Mouse (Mus musculus): ENCODE data around the gene Dapk3. TPM values are rescaled to one million over a fixed set of nuclear protein-coding genes. Genes with fewer than 3 reads are reported as not detected.
"Not testable (repeated sequence)": the region's sequence is repeated elsewhere in the genome, so short reads cannot be mapped to it uniquely, and the experiment has no call there.

Dapk3 gene
- polyA plus RNA-seq, 1 experiment from 2014 or later, result 41.7 TPM

- ATAC-seq, result peak; percentile 16; the same call in 1 of the 2 replicates
- Histone ChIP-seq H3K27me3 (replicated peaks) (no peaks in the 10 kb centered on the region), H3K4me2 (no peak overlapping the region), H3K27ac (peak overlapping the region; percentile 64), H3K9me3 (replicated peaks) (no peaks in the 10 kb centered on the region), H3K36me3 (peaks cover 94% of the 10 kb centered on the region), H3K4me1 (peaks cover 24% of the 10 kb centered on the region), H3K4me3 (no peak overlapping the region), H3K9ac (no peak overlapping the region)
- WGBS (ENCODE audit: insufficient replicate concordance), result 51% methylated on average over 12 of the region's 12 CpGs
Observed at GRCm38 (mm10) chr10:81152609-81153008, 30.2 kb upstream of the Dapk3 start.

- Histone ChIP-seq H3K27ac (no peak overlapping the region), H3K4me1 (peaks cover 28% of the 10 kb centered on the region), H3K36me3 (peaks cover 94% of the 10 kb centered on the region), H3K9ac (no peak overlapping the region), H3K27me3 (replicated peaks) (no peaks in the 10 kb centered on the region), H3K4me2 (no peak overlapping the region), H3K4me3 (no peak overlapping the region), H3K9me3 (replicated peaks) (no peaks in the 10 kb centered on the region)
- WGBS (ENCODE audit: insufficient replicate concordance), result 90% methylated on average over 12 of the region's 12 CpGs
- ATAC-seq, result no peak
Observed at GRCm38 (mm10) chr10:81154313-81154712, 28.5 kb upstream of the Dapk3 start.

- Histone ChIP-seq H3K4me3 (no peak overlapping the region), H3K27me3 (replicated peaks) (no peaks in the 10 kb centered on the region), H3K36me3 (peaks cover 92% of the 10 kb centered on the region), H3K4me1 (peaks cover 28% of the 10 kb centered on the region), H3K27ac (peak overlapping the region; percentile 45; the same call in 1 of the 2 replicates), H3K4me2 (no peak overlapping the region), H3K9ac (no peak overlapping the region), H3K9me3 (replicated peaks) (no peaks in the 10 kb centered on the region)
- ATAC-seq, result no peak
- 81% methylated on average over 6 of the region's 6 CpGs for WGBS (ENCODE audit: insufficient replicate concordance)
Observed at GRCm38 (mm10) chr10:81154736-81155135, 28.1 kb upstream of the Dapk3 start.

- Histone ChIP-seq H3K4me1 (peaks cover 69% of the 10 kb centered on the region), H3K27me3 (replicated peaks) (no peaks in the 10 kb centered on the region), H3K9me3 (replicated peaks) (no peaks in the 10 kb centered on the region), H3K27ac (peak overlapping the region; percentile 17; the same call in 1 of the 2 replicates), H3K36me3 (peaks cover 82% of the 10 kb centered on the region), H3K4me2 (no peak overlapping the region; the same call in 1 of the 2 replicates), H3K4me3 (no peak overlapping the region), H3K9ac (0 out of 2 replicates have a peak overlapping the region, but pooled peaks have one; percentile 5)
- 64% methylated on average over 8 of the region's 8 CpGs for WGBS (ENCODE audit: insufficient replicate concordance)
- no peak for ATAC-seq
Observed at GRCm38 (mm10) chr10:81161602-81162317, 21.0 kb upstream of the Dapk3 start.

GRCm38 (mm10) chr10:81162318-81162652, 20.5 kb upstream of the Dapk3 start:
- no peaks in the 10 kb centered on the region for H3K9me3 ChIP-seq (replicated peaks)
- H3K27me3 ChIP-seq (replicated peaks), result no peaks in the 10 kb centered on the region
- peak overlapping the region; percentile 9; the same call in 1 of the 2 replicates for H3K4me2 ChIP-seq
- no peak overlapping the region for H3K4me3 ChIP-seq
- 32% methylated on average over 2 of the region's 2 CpGs for WGBS (ENCODE audit: insufficient replicate concordance)
- no peak overlapping the region for H3K27ac ChIP-seq
- no peak overlapping the region for H3K9ac ChIP-seq
- peaks cover 74% of the 10 kb centered on the region for H3K4me1 ChIP-seq
- no peak for ATAC-seq
- H3K36me3 ChIP-seq, result peaks cover 76% of the 10 kb centered on the region

GRCm38 (mm10) chr10:81165118-81165517, 17.7 kb upstream of the Dapk3 start:
- Histone ChIP-seq H3K36me3 (peaks cover 50% of the 10 kb centered on the region), H3K27me3 (replicated peaks) (no peaks in the 10 kb centered on the region), H3K4me1 (peaks cover 81% of the 10 kb centered on the region), H3K4me3 (no peak overlapping the region), H3K27ac (0 out of 2 replicates have a peak overlapping the region, but pooled peaks have one; percentile 4), H3K9ac (no peak overlapping the region), H3K9me3 (replicated peaks) (no peaks in the 10 kb centered on the region), H3K4me2 (no peak overlapping the region)
- ATAC-seq, result no peak
- WGBS (ENCODE audit: insufficient replicate concordance), result 79% methylated on average over 8 of the region's 8 CpGs

DNA sequence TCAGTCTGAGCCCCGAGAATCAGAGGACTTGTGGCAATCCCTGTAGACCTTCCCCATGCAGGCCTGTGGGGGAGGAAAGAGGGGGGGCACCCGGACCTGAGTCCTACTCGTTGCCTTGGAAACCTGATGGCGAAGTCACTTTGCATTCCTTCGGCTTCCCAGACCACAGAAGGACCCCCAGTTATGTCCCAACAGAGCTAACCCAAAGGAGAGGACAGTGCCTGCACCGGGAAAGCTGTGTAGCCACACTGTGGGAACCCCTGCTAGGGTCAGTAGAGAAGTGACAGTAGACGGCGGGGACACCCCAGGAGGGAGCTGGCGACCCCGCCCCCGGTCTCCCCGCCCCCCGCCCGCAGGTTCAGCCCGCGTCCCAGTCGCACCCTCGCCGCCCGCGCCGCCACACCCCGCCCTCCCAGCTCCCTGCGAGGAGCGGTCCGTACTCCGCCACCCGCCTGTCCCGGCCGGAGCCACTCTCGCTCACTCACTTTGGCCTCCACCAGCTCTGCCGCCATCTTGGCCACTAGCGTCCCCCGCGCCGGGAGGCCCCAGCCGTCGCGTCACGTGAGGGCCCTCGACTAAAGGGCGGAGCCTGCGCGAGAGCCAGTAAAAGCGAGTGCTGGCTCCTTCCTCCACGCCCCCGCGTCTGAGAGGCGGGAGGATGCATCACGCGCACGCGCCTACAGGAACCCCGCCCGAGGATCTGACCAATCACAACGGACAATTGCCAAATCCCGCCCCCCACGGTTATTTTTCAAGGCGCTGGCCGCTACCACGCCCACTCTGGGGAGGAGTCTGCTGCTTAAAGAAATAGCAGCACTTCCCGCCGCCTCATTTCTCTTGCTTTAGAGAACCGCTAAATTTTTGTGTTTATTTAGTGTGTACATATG, 15.4 kb upstream of the Dapk3 start, which contains the start of gene Pias4:
Gene Pias4 (minus strand): TSS at position 724 of the 887 bp plus-strand sequence.
- H3K27ac ChIP-seq, result peak within 1 kb of the TSS; percentile 95
- peak; percentile 84 for ATAC-seq
- no peaks in the 10 kb centered on the region for H3K27me3 ChIP-seq (replicated peaks)
- H3K4me2 ChIP-seq, result peak within 1 kb of the TSS; percentile 89
- H3K36me3 ChIP-seq, result peaks cover 27% of the 10 kb centered on the region
- peaks cover 60% of the 10 kb centered on the region for H3K4me1 ChIP-seq
- peak within 1 kb of the TSS; percentile 96 for H3K9ac ChIP-seq
- H3K9me3 ChIP-seq (replicated peaks), result no peaks in the 10 kb centered on the region
- WGBS (ENCODE audit: insufficient replicate concordance), result 1% methylated on average over 64 of the region's 64 CpGs
- H3K4me3 ChIP-seq, result peak within 1 kb of the TSS; percentile 98

- Histone ChIP-seq H3K36me3 (peaks cover 22% of the 10 kb centered on the region), H3K4me1 (peaks cover 60% of the 10 kb centered on the region), H3K9ac (peak overlapping the region; percentile 70), H3K4me3 (peak overlapping the region; percentile 98), H3K9me3 (replicated peaks) (no peaks in the 10 kb centered on the region), H3K27me3 (replicated peaks) (no peaks in the 10 kb centered on the region), H3K4me2 (peak overlapping the region; percentile 89), H3K27ac (peak overlapping the region; percentile 95)
- peak; percentile 63 for ATAC-seq
- 2% methylated on average over 5 of the region's 5 CpGs for WGBS (ENCODE audit: insufficient replicate concordance)
Observed at GRCm38 (mm10) chr10:81168087-81168431, 14.7 kb upstream of the Dapk3 start.

GRCm38 (mm10) chr10:81168521-81169244, 14.1 kb upstream of the Dapk3 start:
- H3K36me3 ChIP-seq, result peaks cover 16% of the 10 kb centered on the region
- no peaks in the 10 kb centered on the region for H3K27me3 ChIP-seq (replicated peaks)
- peak overlapping the region; percentile 98 for H3K4me3 ChIP-seq
- H3K9me3 ChIP-seq (replicated peaks), result no peaks in the 10 kb centered on the region
- peaks cover 62% of the 10 kb centered on the region for H3K4me1 ChIP-seq
- 1% methylated on average over 29 of the region's 29 CpGs for WGBS (ENCODE audit: insufficient replicate concordance)
- ATAC-seq, result peak; percentile 73
- peak overlapping the region; percentile 70 for H3K9ac ChIP-seq
- H3K4me2 ChIP-seq, result peak overlapping the region; percentile 89
- H3K27ac ChIP-seq, result peak overlapping the region; percentile 95

- Histone ChIP-seq H3K4me3 (peak overlapping the region; percentile 98), H3K4me2 (peak overlapping the region; percentile 89), H3K9ac (peak overlapping the region; percentile 70; the same call in 1 of the 2 replicates), H3K27ac (peak overlapping the region; percentile 77), H3K4me1 (peaks cover 66% of the 10 kb centered on the region)
- not testable (repeated sequence) for H3K36me3 ChIP-seq; ATAC-seq; H3K27me3 ChIP-seq (replicated peaks); H3K9me3 ChIP-seq (replicated peaks)
- 23% methylated on average over 9 of the region's 14 CpGs for WGBS (ENCODE audit: insufficient replicate concordance)
Observed at GRCm38 (mm10) chr10:81169411-81169900, 13.3 kb upstream of the Dapk3 start.

DNA sequence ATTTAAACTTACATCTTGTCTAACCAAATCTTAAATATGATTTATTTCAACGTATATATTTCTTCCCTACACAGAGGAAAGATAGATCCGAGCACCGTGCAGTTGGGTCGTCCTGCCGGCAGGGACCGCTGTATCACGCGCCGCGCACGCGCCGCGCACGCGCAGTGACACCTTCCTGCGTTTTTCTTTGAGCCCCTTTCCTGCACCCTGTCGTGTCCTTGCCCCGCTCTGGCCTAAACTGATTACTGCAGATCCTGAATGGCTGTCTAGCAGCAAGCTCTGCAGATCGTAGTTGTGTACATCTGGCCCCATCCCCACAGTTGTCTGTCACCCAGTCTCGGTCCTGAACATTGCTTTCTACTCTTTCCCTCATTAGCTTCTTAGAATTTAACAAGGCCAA, 9.7 kb upstream of the Dapk3 start:
- Histone ChIP-seq H3K27ac (peak overlapping the region; percentile 77), H3K27me3 (replicated peaks) (no peaks in the 10 kb centered on the region), H3K4me3 (peak overlapping the region; percentile 27; the same call in 1 of the 2 replicates), H3K4me2 (peak overlapping the region; percentile 54), H3K9ac (peak overlapping the region; percentile 59), H3K4me1 (peaks cover 60% of the 10 kb centered on the region), H3K9me3 (replicated peaks) (no peaks in the 10 kb centered on the region), H3K36me3 (peaks cover 11% of the 10 kb centered on the region)
- WGBS (ENCODE audit: insufficient replicate concordance), result 6% methylated on average over 21 of the region's 21 CpGs
- ATAC-seq, result peak; percentile 24; the same call in 1 of the 2 replicates

All from liver, embryonic 12.5 days (tissue).